Mouse (Mus musculus): ENCODE measurements around the gene Chd4. TPM values are rescaled to one million over a fixed set of nuclear protein-coding genes. Genes with fewer than 3 reads are reported as not detected.

The Chd4 gene
- polyA plus RNA-seq, 1 experiment from 2014 or later, result 59.7 TPM

DNA sequence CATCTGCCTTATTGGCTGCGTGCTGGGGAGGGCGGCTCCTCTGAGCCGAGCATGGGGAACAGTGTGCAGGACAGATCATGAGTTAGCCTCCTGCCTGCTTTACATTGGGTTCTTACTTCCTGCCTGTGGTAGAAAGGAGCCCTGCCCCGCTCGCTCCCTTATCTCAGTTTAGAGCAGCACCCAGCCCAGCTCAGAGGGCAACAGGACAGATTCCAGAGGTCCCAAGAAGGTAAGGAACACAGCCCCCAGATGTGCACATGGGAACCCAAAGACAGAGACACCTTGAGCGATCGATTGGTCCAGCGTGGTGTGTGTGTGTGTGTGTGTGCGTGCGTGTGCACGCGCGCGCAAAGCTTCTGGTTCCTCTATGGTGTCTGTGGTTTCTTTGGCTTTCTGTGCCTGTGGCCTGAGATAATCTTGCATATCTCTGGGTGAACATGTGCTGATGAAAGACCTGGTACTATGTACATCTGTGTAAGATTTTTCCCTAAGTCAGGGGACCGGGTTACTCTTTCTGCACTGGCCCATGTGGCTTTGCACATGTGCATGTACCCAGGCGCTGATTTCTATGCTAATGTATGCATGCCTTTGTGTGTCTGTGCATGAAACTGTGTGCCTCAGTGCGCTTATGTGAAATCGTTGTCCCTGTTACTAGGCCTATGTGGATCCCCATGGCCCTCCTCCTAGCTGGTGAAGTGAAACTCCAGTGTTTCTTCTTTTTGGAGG, 24.4 kb upstream of the Chd4 start:
- Histone ChIP-seq H3K27ac (ENCODE audit: low read length) (peak overlapping the region; percentile 56), H3K4me1 (ENCODE audit: control insufficient read depth, insufficient read depth, low read length) (peaks cover 2% of the 10 kb centered on the region; the same call in 1 of the 2 replicates), H3K4me3 (ENCODE audit: low read depth, low read length) (no peak overlapping the region), H3K4me2 (ENCODE audit: low read length) (no peak overlapping the region), H3K36me3 (ENCODE audit: control insufficient read depth, insufficient read depth, low read length) (no peaks in the 10 kb centered on the region), H3K9me3 (replicated peaks; ENCODE audit: control insufficient read depth, low read length, poor library complexity, severe bottlenecking) (no peaks in the 10 kb centered on the region), H3K27me3 (ENCODE audit: control insufficient read depth, insufficient read depth, low read depth, low read length) (no peaks in the 10 kb centered on the region), H3K9ac (ENCODE audit: low read depth, low read length) (no peak overlapping the region)
- 80% methylated on average over 18 of the region's 18 CpGs for WGBS
- ATAC-seq, result peak; percentile 63

DNA sequence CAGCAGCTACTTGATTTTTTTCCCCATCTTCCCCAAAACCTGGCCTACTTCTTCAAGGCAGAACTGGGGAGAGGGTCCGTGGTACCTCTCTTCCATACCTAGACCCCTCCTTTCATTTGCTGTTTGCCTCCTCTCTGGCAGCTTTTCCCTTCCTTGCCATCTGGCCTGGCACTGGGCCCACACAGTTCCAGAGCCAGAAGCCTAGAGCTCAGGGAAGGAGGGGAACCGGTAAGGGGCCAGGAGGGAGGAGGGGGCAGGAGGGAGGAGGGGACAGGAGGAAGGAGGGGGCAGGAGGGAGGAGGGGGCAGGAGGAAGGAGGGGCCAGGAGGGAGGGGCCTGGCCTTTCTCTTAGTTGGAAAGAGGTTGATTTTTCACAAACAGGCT, 23.9 kb upstream of the Chd4 start:
- H3K9ac ChIP-seq (ENCODE audit: low read depth, low read length), result no peak overlapping the region
- peaks cover 2% of the 10 kb centered on the region; the same call in 1 of the 2 replicates for H3K4me1 ChIP-seq (ENCODE audit: control insufficient read depth, insufficient read depth, low read length)
- WGBS, result 18% methylated on average over 2 of the region's 2 CpGs
- peak overlapping the region; percentile 56 for H3K27ac ChIP-seq (ENCODE audit: low read length)
- no peak overlapping the region for H3K4me3 ChIP-seq (ENCODE audit: low read depth, low read length)
- no peaks in the 10 kb centered on the region for H3K9me3 ChIP-seq (replicated peaks; ENCODE audit: control insufficient read depth, low read length, poor library complexity, severe bottlenecking)
- ATAC-seq, result peak; percentile 63
- no peaks in the 10 kb centered on the region for H3K27me3 ChIP-seq (ENCODE audit: control insufficient read depth, insufficient read depth, low read depth, low read length)
- no peak overlapping the region for H3K4me2 ChIP-seq (ENCODE audit: low read length)
- no peaks in the 10 kb centered on the region for H3K36me3 ChIP-seq (ENCODE audit: control insufficient read depth, insufficient read depth, low read length)

DNA sequence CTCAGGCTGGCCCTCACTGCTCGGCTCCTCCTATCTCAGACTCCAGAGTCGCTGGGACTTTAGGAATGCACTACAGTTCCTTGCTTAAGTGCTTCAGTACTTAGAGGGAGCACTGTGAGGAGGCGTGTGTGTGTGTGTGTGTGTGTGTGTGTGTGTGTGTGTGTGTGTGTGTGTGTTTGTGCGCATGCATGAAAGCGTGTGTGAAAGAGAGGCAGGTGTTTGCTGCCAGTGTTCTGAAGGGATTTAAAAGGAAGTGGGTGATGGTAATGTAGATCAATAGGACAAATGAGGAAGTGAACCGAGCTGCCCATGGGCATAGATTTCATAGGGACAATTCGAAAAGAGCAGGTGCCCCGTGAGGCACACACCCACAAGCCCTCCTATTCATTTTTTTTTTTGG, 22.0 kb upstream of the Chd4 start:
- H3K27me3 ChIP-seq (ENCODE audit: control insufficient read depth, insufficient read depth, low read depth, low read length), result no peaks in the 10 kb centered on the region
- no peak for ATAC-seq
- H3K27ac ChIP-seq (ENCODE audit: low read length), result no peak overlapping the region
- WGBS, result 68% methylated on average over 8 of the region's 8 CpGs
- no peak overlapping the region for H3K4me2 ChIP-seq (ENCODE audit: low read length)
- H3K9ac ChIP-seq (ENCODE audit: low read depth, low read length), result no peak overlapping the region
- H3K36me3 ChIP-seq (ENCODE audit: control insufficient read depth, insufficient read depth, low read length), result no peaks in the 10 kb centered on the region
- H3K4me3 ChIP-seq (ENCODE audit: low read depth, low read length), result no peak overlapping the region
- peaks cover 2% of the 10 kb centered on the region; the same call in 1 of the 2 replicates for H3K4me1 ChIP-seq (ENCODE audit: control insufficient read depth, insufficient read depth, low read length)
- no peaks in the 10 kb centered on the region for H3K9me3 ChIP-seq (replicated peaks; ENCODE audit: control insufficient read depth, low read length, poor library complexity, severe bottlenecking)

- no peaks in the 10 kb centered on the region for H3K9me3 ChIP-seq (replicated peaks; ENCODE audit: control insufficient read depth, low read length, poor library complexity, severe bottlenecking)
- H3K36me3 ChIP-seq (ENCODE audit: control insufficient read depth, insufficient read depth, low read length), result no peaks in the 10 kb centered on the region
- H3K4me1 ChIP-seq (ENCODE audit: control insufficient read depth, insufficient read depth, low read length), result peaks cover 3% of the 10 kb centered on the region
- no peaks in the 10 kb centered on the region for H3K27me3 ChIP-seq (ENCODE audit: control insufficient read depth, insufficient read depth, low read depth, low read length)
- 21% methylated on average over 25 of the region's 25 CpGs for WGBS
- H3K27ac ChIP-seq (ENCODE audit: low read length), result peak overlapping the region; percentile 90
- peak overlapping the region; percentile 72 for H3K9ac ChIP-seq (ENCODE audit: low read depth, low read length)
- peak overlapping the region; percentile 67 for H3K4me2 ChIP-seq (ENCODE audit: low read length)
- H3K4me3 ChIP-seq (ENCODE audit: low read depth, low read length), result peak overlapping the region; percentile 44
- peak; percentile 66 for ATAC-seq
These were observed 14.4 kb upstream of the Chd4 start for GRCm38 (mm10) chr6:125081394-125081793.

DNA sequence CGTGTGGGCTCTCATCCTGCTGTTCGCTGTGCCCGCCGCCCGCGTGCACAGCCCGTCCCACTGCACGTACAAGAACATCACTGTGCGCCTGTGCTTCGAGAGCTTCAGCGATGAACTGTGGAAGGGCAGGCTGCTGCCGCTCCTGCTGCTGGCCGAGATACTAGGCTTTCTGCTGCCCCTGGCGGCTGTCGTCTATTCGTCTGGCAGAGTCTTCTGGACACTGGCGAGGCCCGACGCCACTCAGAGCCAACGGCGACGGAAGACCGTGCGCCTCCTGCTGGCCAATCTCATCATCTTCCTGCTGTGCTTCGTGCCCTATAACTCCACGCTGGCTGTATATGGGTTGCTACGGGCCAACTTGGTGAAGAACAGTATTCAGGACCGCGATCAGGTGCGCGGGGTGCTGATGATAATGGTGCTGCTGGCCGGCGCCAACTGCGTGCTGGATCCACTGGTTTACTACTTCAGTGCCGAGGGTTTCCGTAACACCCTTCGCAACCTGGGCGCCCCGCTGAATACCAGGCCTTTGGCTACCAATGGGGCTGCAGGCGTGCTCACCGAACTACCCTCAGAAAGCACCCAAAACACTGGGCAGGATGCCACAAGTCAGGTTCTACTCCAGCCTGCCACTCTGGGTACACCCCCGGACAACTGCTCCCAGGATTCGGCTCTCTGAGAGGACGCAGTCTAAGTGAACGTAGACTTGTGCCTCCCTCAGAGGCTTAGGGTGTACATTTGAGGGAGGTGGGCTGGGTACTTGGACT, 13.8 kb upstream of the Chd4 start:
- Histone ChIP-seq H3K9me3 (replicated peaks; ENCODE audit: control insufficient read depth, low read length, poor library complexity, severe bottlenecking) (no peaks in the 10 kb centered on the region), H3K4me2 (ENCODE audit: low read length) (peak overlapping the region; percentile 67), H3K27me3 (ENCODE audit: control insufficient read depth, insufficient read depth, low read depth, low read length) (no peaks in the 10 kb centered on the region), H3K4me1 (ENCODE audit: control insufficient read depth, insufficient read depth, low read length) (peaks cover 3% of the 10 kb centered on the region), H3K27ac (ENCODE audit: low read length) (peak overlapping the region; percentile 90), H3K4me3 (ENCODE audit: low read depth, low read length) (peak overlapping the region; percentile 44), H3K9ac (ENCODE audit: low read depth, low read length) (peak overlapping the region; percentile 72), H3K36me3 (ENCODE audit: control insufficient read depth, insufficient read depth, low read length) (no peaks in the 10 kb centered on the region)
- ATAC-seq, result peak; percentile 90
- 22% methylated on average over 45 of the region's 45 CpGs for WGBS

DNA sequence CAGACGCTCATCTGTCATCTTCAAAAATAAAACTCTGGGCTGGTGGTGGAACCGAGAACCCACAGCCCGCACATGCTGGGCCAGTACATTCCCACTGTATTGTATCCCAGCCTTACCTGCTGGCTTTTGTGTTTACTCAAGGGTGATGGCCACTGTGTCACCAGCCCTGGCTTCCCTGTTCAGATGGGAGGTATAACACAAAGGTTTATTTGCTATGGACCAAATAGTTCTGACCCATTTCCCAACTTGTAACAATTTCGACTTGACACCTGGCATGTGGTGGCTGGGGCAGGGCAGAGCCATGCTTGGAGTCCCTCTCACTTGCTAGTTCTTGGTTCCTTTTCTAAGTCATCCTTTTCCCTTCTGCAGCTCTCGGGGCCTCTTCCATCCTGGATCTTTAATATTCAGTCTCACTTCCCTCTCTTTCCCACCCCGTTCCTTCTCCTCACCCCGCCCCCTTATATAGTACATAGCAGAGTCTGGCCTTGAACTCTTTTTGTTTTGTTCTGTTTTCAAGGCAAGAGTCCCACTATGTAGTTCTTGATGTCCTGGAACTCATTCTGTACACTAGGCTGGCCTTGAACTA, 12.9 kb upstream of the Chd4 start:
- no peak overlapping the region for H3K9ac ChIP-seq (ENCODE audit: low read depth, low read length)
- no peaks in the 10 kb centered on the region for H3K9me3 ChIP-seq (replicated peaks; ENCODE audit: control insufficient read depth, low read length, poor library complexity, severe bottlenecking)
- no peak overlapping the region for H3K4me3 ChIP-seq (ENCODE audit: low read depth, low read length)
- H3K27me3 ChIP-seq (ENCODE audit: control insufficient read depth, insufficient read depth, low read depth, low read length), result no peaks in the 10 kb centered on the region
- ATAC-seq, result no peak
- no peaks in the 10 kb centered on the region for H3K36me3 ChIP-seq (ENCODE audit: control insufficient read depth, insufficient read depth, low read length)
- 86% methylated on average over 7 of the region's 7 CpGs for whole genome bisulfite sequencing
- H3K27ac ChIP-seq (ENCODE audit: low read length), result no peak overlapping the region
- no peak overlapping the region for H3K4me2 ChIP-seq (ENCODE audit: low read length)
- peaks cover 3% of the 10 kb centered on the region for H3K4me1 ChIP-seq (ENCODE audit: control insufficient read depth, insufficient read depth, low read length)

DNA sequence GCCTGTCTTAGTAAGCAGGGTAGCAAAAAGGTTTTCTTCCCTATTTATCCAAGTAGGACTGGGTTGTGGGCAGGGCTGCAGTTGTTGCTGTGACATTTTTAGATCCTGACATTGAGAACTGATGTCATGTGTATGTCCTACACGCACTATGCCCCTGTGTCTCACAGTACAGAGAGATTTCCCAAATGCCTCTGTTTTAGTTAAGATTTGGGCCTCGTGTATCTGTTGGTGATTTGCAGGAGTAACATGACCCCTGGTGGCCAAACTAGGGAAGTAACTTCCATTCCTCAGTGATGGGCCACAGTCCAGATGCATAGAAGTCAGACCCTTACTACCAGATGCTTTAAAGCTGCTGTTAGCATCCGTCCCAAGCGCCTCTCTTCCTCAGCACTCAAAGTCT, 11.4 kb upstream of the Chd4 start:
- Histone ChIP-seq H3K4me2 (ENCODE audit: low read length) (no peak overlapping the region), H3K9ac (ENCODE audit: low read depth, low read length) (no peak overlapping the region), H3K27me3 (ENCODE audit: control insufficient read depth, insufficient read depth, low read depth, low read length) (no peaks in the 10 kb centered on the region), H3K4me1 (ENCODE audit: control insufficient read depth, insufficient read depth, low read length) (peaks cover 13% of the 10 kb centered on the region), H3K9me3 (replicated peaks; ENCODE audit: control insufficient read depth, low read length, poor library complexity, severe bottlenecking) (no peaks in the 10 kb centered on the region), H3K36me3 (ENCODE audit: control insufficient read depth, insufficient read depth, low read length) (no peaks in the 10 kb centered on the region), H3K4me3 (ENCODE audit: low read depth, low read length) (no peak overlapping the region), H3K27ac (ENCODE audit: low read length) (no peak overlapping the region)
- 8% methylated on average over 4 of the region's 4 CpGs for WGBS
- no peak for ATAC-seq

DNA sequence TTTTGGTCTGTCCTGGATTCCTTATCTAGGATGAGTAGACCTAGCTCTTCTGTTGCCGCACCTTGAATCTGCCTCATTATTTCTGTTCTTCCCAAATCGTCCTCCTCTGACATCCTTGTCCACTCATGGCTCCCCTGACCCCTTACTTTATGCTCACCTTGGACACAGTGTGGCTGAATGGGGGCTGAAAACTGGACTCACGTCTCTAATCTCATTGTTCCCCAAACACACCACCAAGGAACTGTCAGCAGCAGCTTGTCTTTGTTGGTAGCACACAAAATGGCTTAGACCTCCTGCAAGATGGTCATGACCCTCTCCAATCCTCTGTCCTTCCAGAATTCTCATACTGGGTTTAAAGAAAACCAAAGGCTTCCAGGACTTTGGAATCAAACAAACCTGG, 7.8 kb upstream of the Chd4 start:
- no peaks in the 10 kb centered on the region for H3K27me3 ChIP-seq (ENCODE audit: control insufficient read depth, insufficient read depth, low read depth, low read length)
- H3K9me3 ChIP-seq (replicated peaks; ENCODE audit: control insufficient read depth, low read length, poor library complexity, severe bottlenecking), result no peaks in the 10 kb centered on the region
- peaks cover 26% of the 10 kb centered on the region for H3K4me1 ChIP-seq (ENCODE audit: control insufficient read depth, insufficient read depth, low read length)
- H3K36me3 ChIP-seq (ENCODE audit: control insufficient read depth, insufficient read depth, low read length), result no peaks in the 10 kb centered on the region
- ATAC-seq, result no peak
- H3K4me3 ChIP-seq (ENCODE audit: low read depth, low read length), result no peak overlapping the region
- 69% methylated on average over 3 of the region's 3 CpGs for WGBS
- H3K9ac ChIP-seq (ENCODE audit: low read depth, low read length), result no peak overlapping the region
- peak overlapping the region; percentile 92 for H3K27ac ChIP-seq (ENCODE audit: low read length)
- H3K4me2 ChIP-seq (ENCODE audit: low read length), result no peak overlapping the region
